Mouse (Mus musculus): ENCODE data around the gene Kif5a. TPM values are rescaled to one million over a fixed set of nuclear protein-coding genes. Genes with fewer than 3 reads are reported as not detected.

Kif5a gene
- 0.12 TPM for total RNA-seq (2023)

DNA sequence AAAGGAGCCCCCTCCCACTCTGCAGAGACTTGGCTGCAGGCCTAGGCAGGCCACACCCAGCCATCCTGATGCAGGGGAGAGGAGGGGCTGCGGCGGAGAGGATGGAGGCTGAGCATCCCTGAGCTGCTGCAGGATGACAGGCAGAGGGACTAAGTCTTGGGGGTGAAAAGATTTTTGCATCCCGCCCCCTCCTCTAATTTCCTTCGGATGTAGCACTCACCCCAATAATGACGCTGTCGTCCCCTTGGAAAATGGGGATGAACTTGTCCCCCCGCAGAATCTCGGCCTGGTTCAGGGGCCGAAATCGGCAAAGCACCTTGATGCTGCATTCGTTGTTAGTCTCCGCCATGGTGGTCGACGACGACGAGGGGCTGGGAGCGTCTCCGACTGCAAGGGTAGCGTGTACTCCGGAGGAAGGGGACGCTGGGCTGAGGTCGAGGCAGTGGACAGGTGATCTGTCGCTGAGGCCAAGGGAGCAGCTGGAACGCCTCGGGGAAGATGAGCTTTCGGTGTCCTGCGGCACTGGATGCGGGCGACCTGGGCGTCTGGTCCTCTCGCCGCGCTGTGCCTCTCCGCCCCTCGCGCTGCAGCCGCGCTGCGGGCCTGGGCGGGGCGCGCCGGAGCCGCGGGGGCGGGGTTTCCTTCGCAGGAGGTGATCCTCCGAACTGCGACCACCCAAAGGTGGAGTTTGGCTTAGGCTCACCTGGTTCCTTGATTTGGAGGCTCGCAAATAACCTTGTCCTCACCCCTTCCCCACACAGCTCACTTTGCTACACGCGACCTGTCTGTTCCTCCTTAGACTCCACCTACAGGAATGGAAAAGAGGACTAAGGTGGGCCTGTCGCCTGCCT is at the start of gene Kif5a:
Kif5a (minus strand) TSS at position 801 of the 851 bp plus-strand sequence.

DNA sequence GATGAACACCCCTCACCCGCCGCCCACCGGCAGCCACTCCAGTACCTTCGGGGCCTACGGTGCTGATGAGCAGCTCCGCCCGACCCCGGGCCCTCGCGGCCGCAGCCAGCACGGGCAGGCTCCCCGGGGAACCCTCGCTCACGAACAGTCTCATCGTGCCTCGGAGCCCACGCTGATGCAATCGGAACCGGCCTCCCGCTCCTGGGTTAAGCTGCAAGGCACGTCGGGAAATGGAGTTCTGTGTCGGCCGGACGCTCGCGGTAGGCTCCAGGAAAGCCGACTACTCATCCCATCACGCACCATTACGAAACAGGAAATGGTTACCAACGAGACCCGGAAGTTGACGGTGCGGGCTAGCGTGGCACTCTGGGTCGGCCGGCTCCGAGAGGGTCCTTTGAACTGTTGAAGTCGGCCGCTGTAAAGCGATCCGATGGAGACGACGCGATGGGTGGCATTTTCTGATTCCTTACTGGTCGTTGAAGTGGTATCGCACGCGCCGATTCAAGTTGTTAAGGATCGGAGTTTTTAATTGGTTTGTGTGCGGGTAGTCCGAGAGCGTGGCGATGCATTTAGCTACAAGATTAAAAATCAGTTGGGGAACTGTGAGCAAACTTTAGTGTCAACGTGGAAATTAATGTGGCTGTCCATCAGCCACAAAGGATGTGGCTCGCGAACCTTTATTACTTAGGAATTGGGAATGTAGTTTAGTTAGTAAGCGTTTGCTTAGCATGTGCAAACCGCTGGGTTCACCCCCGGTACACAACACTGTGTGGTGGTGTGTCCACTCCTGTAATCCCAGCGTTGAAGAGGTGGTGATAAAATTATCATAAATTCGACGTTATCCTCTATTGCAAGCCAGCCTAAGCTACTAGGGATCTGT is 48.6 kb upstream of the Kif5a start, which contains the start of gene Mars:
Mars (minus strand) TSS at position 311 of the 880 bp plus-strand sequence.

DNA sequence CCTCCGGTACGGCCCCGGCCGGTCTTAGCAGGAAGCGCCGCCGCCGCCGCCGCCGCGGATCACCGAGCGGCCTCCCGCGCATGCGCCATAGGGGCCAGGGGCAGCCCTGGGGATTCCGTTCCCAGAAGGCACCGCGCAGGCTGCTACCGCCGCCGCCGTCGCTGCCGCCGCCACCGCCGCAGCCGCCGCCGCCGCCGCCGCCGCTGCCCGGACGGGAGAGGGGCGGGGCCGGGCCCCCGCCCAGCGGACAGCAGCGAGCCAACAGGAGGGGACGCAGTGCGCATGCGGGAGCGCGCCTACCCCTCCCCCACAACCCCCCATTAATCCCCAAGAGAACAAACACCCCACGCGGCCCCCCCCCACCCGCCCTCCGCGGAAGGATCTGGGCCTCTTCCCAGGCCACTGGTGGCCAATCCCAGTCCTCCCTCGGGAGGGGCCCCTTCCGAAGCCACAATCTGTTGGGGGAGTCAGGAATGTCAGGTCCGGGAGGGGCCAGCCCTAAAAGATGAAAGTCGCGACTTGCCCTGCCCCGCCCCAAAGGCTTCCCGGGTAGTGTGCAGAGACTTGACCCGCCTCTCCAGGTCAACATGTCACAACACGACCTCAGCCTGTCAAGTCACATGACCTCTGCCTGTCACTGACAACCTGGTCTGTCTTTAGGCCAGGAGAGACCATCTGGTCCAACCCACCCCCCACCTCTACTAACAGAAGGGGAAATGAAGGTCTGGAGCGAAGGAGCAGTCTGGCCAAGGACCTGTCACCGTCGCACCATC is 25.8 kb upstream of the Kif5a start, which contains the start of gene Mbd6:
Mbd6 (minus strand) TSS at position 219 of the 773 bp plus-strand sequence.

DNA sequence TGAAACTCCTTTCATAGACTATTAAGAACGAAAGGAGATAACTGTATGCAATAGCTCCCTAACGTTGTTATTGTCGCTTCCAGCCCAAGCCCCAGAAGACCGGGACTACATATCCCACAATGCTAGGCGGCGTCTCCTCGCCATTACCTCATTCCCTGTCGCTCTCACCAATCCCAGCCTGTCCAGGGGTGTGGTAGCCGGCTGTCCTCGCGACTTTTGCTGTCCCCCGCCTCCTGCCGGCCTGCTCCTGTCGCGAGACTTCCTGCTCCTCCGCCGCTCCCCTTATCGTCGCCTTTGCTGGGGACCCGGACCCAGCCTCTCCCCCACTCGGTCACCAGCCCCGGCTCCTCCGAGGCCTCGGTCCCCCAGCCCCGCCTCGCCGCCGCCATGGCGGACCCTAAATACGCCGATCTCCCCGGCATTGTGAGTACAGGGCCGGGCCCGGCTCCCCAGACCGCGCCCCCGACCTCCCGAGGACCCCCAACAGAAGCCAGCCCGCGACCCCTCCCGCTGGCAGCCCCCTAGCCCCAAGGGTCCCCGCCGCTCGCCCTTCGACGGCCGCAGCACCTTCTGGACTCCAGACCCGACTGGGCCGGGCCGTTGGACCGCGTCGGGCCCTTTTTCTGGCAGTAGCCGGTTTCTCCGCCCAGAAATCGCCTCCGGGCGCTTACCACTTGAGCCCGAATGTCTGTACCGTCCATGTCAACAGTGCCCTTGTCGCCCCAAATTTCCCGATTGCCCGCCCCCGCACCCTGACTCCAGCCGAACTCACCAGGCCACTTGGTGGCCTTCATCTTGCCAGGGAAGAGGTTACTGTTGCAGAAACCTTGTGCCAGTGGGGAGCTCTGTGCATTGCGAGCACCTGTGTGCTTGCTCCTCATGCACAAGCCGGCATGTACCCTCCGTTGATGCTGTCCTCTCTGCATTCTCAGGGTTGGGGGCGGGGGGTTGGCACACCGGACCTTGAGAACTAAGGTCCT is 3.3 kb upstream of the Kif5a start, which contains the start of gene Dctn2:
Dctn2 (plus strand) TSS at position 257 of the 980 bp plus-strand sequence.

DNA sequence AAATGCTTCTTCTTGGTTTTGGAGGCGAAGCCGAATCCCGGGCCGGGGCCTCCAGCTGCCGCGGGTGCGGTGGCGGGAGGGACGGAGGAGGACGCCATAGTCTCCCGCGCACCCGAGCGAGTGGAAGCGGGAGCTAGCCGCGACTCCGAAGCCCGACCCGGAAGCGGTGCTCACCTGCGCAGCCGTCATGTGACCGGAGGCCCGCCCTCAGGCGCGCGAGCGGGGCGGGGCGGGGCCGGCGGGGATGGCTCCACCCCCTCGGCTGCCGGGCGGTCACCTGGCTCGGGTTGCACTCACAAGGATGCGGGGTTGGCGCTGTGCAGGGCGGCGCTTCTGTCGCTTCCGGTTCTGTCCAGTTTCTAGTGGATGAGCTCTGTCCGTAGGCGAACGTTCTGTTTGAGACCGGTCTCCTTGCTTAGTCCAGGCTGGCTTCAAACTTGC is 51.7 kb downstream of the Kif5a start, which contains the start of gene Pip4k2c:
Pip4k2c (minus strand) TSS at position 172 of the 441 bp plus-strand sequence.

DNA sequence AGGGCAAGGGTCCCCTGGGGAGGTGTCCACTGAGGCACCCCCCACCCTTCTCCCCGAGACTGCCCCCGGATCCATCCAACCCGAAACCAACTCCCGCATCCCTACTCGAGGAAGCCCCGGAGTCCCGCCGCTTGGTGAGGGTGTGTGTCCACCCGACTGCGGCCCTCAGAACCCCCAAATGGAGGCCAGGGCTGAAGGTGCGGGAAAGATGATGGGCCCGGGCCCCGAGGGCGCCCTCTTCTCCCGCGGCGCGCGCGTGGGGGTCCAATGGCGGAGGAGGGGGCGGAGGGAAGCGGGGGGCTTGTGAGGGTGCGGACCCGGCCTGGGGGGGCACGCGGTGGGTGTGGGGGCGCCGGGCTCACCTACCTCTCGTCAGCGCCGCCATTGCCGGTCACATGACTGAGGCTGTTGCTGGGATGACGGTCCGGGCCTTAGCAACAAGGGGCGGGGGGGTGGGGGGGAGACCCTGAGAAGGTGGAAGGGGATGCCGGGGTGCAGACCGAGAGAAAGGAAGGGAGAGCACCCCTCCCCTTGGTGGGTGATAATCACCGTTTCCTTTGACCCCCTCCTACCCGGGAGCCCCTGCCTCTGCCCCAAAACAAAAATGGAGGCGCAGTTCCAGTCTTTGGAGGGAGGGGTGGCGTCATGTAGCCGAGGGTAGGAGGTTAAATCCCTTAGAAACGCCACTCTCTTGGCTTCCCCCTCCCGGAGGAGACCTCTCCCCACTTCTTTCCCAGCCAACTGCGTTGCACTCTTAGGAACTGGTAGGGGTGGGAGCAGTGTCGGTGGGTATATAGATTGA is 67.6 kb downstream of the Kif5a start, which contains the start of gene Dtx3:
Dtx3 (minus strand) TSS at position 401 of the 802 bp plus-strand sequence.

DNA sequence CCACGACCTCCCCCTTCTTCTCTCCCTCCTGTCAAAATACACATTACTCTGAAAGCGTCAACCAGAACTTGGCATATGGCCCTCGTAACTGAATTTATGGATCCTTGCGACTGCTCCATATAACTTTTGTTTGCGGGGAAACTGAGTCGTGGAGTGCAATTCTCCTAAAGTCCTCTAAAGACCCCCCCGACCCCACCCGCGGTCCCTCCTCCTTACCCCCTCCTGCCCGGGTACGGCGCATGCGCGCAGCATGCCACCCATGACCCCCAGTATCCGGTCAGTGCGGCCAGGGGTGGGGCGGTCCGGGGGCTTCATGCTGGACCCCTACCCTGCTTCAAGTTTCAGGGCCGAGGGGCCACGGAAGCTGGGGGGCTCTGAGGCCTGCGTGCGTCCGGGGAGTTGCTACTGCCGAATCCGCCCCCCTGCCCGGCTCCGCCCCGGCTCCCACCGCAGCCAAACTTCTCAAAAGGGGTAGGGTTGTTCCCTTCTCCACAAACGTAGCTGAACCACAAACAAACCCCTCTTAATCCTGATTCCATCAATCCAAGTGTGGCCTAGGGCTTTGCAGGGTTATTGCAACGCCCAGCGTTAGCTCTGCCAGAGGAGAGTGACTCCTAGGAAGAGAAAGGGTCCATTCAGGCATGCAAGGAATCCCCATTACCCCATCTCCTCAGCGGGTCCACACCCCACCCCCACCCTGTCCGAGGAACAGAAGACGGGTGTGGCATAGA is 73.3 kb downstream of the Kif5a start, which contains the start of gene Arhgef25:
Arhgef25 (minus strand) TSS at position 433 of the 731 bp plus-strand sequence.

DNA sequence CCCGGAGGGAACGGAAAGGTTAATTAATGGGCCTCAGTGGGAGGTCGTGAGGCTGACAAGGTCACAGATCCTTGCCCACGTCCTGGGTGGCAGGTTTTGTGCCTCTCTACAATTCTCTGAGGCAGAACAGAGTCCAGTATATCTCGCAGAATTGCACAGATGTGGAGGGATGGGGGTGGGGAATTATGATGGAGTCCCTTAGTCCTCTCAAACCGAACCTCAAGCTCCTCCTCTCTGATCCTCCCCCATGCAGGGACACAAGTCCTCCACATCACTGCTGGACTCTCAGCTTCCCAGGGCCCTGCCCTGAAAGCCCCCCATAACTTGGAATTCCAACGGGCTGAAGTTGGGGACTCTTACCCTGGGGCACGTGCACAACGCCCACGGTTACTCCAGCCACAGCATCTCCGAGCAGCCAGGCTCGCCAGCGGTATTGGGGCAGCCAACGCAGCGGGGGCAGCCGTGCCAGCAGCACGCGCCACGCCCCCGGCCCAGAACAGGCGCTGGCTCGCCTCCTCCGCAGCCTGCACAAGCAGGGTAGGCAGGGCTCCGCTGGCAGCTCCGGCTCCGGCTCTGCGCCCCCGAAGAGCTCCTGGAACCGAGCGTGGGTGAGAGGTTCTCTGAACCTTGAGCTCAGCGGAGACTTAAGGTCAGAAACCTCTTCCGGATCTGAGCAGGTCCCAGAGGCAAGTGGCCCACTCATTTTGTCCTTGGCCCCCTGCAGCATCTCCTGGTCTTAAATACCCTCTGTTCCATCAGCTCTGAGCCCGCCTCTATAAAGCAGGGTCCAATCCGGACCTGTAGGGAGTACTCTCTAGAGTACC is 83.1 kb downstream of the Kif5a start, which contains the start of gene Slc26a10:
Slc26a10 (minus strand) TSS at position 775 of the 824 bp plus-strand sequence.

Other genes with a start within 250 kb of the Kif5a start
- 13.5 TPM for gene Tsfm, start 232.5 kb downstream of the Kif5a start, total RNA-seq (2023)
- gene Mettl1, start 221.9 kb downstream of the Kif5a start, total RNA-seq (2023), result 22.7 TPM
- gene Eef1akmt3, start 221.8 kb downstream of the Kif5a start, total RNA-seq (2023), result 0.53 TPM
- gene Cyp27b1, start 215.1 kb downstream of the Kif5a start, total RNA-seq (2023), result 0.67 TPM
- gene March9, start 203.2 kb downstream of the Kif5a start, total RNA-seq (2023), result 4.1 TPM
- 99.5 TPM for gene Cdk4, start 199.8 kb downstream of the Kif5a start, total RNA-seq (2023)
- gene Tspan31, start 193.1 kb downstream of the Kif5a start, total RNA-seq (2023), result 9.4 TPM
- gene Agap2, start 188.1 kb downstream of the Kif5a start, total RNA-seq (2023), result 142 TPM
- gene Os9, start 142.2 kb downstream of the Kif5a start, total RNA-seq (2023), result 91.1 TPM
- 563 TPM for gene B4galnt1, start 98.1 kb downstream of the Kif5a start, total RNA-seq (2023)
- not detected for gene Slc26a10, start 82.7 kb downstream of the Kif5a start, total RNA-seq (2023)
- not detected for gene Arhgef25, start 73.3 kb downstream of the Kif5a start, total RNA-seq (2023)
- gene Dtx3, start 67.6 kb downstream of the Kif5a start, total RNA-seq (2023), result 59.7 TPM
- gene Pip4k2c, start 51.8 kb downstream of the Kif5a start, total RNA-seq (2023), result 43.6 TPM
- 115 TPM for gene Dctn2, start 3.0 kb upstream of the Kif5a start, total RNA-seq (2023)
- gene Mbd6, start 25.7 kb upstream of the Kif5a start, total RNA-seq (2023), result 103 TPM
- gene Mars, start 48.4 kb upstream of the Kif5a start, total RNA-seq (2023), result 48.5 TPM
- gene Arhgap9, start 58.6 kb upstream of the Kif5a start, total RNA-seq (2023), result 257 TPM
- gene Gli1, start 78.6 kb upstream of the Kif5a start, total RNA-seq (2023), result 0.15 TPM
- not detected for gene Inhbe, start 91.1 kb upstream of the Kif5a start, total RNA-seq (2023)
- gene Inhbc, start 107.1 kb upstream of the Kif5a start, total RNA-seq (2023), result 0.29 TPM
- gene R3hdm2, start 117.0 kb upstream of the Kif5a start, total RNA-seq (2023), result 109 TPM
- 4.3 TPM for gene Stac3, start 238.3 kb upstream of the Kif5a start, total RNA-seq (2023)